Mouse (Mus musculus): ENCODE results near the gene Angptl7. TPM values are rescaled to one million over a fixed set of nuclear protein-coding genes. Genes with fewer than 3 reads are reported as not detected.
A peak's percentile ranks its signal among the peaks of the same experiment; 100 is the strongest.

The Angptl7 gene
- polyA plus RNA-seq, 1 experiment from 2014 or later, result 0.41 TPM

DNA sequence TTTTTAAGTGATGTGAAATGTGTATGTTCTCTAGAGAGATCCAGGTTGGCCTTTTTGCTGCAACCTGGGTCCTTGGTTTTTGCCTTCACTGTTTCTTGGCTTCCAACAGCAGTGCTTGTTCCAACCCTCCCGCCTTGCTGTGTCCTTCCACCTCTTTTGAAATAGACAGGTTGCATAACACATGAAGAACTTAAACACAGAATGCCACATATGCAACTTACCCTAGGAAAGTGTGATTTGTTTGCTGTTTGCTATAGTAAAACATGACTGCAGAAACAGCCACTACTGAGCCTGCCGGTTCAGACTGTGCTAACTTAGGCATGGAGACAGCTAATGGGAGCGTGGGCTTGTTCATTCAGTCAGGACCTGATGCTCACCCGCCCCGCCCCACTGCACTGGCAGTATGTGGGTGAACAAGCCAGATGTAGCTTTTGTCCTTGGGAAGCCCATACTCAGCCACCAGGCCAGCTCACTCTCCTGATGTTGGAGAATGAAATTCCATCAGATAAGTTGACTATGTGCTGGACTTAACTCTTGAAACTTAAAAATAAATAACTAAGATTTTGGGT, 33.7 kb downstream of the Angptl7 start:
- no peak overlapping the region for H3K27ac ChIP-seq (replicated peaks; ENCODE audit: low read depth, low read length)
- no peaks in the 10 kb centered on the region for H3K9me3 ChIP-seq (ENCODE audit: control insufficient read depth, low read length)
- no peaks in the 10 kb centered on the region for H3K4me1 ChIP-seq (ENCODE audit: control insufficient read depth, insufficient read depth, low read length)
- H3K4me3 ChIP-seq (replicated peaks; ENCODE audit: low read depth, low read length), result no peak overlapping the region
- peaks cover 99% of the 10 kb centered on the region for H3K36me3 ChIP-seq (ENCODE audit: control insufficient read depth, insufficient read depth, low read length)
- 96% methylated on average over 5 of the region's 5 CpGs for WGBS
- H3K9ac ChIP-seq (replicated peaks; ENCODE audit: low read length), result no peak overlapping the region
- DNase-seq (no peak), ATAC-seq (ENCODE audit: low FRiP score, low TSS enrichment) (no peak)
- H3K4me2 ChIP-seq (ENCODE audit: low read length), result no peak overlapping the region
- H3K27me3 ChIP-seq (ENCODE audit: control insufficient read depth, insufficient read depth, low read length), result no peaks in the 10 kb centered on the region

DNA sequence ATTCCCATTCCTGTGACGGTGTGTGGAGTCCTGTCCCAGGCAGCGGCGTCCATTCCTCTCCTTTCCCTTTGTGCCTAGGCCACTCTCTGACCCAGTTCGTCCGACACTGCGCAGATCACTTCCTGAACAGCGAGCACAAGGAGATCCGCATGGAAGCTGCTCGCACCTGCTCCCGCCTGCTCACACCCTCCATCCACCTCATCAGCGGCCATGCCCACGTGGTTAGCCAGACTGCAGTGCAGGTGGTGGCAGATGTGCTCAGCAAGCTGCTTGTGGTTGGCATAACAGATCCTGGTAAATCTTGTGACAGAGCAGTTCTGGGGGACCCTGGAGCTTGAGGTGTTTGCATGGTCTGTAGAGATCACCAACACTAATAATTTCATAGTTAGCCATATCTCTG, 35.4 kb downstream of the Angptl7 start:
- no peaks in the 10 kb centered on the region for H3K4me1 ChIP-seq (ENCODE audit: control insufficient read depth, insufficient read depth, low read length)
- DNase-seq (no peak), ATAC-seq (ENCODE audit: low FRiP score, low TSS enrichment) (no peak)
- H3K27ac ChIP-seq (replicated peaks; ENCODE audit: low read depth, low read length), result no peak overlapping the region
- no peak overlapping the region for H3K4me2 ChIP-seq (ENCODE audit: low read length)
- no peak overlapping the region for H3K4me3 ChIP-seq (replicated peaks; ENCODE audit: low read depth, low read length)
- no peaks in the 10 kb centered on the region for H3K9me3 ChIP-seq (ENCODE audit: control insufficient read depth, low read length)
- no peaks in the 10 kb centered on the region for H3K27me3 ChIP-seq (ENCODE audit: control insufficient read depth, insufficient read depth, low read length)
- WGBS, result 96% methylated on average over 12 of the region's 12 CpGs
- peaks cover 97% of the 10 kb centered on the region for H3K36me3 ChIP-seq (ENCODE audit: control insufficient read depth, insufficient read depth, low read length)
- no peak overlapping the region for H3K9ac ChIP-seq (replicated peaks; ENCODE audit: low read length)

DNA sequence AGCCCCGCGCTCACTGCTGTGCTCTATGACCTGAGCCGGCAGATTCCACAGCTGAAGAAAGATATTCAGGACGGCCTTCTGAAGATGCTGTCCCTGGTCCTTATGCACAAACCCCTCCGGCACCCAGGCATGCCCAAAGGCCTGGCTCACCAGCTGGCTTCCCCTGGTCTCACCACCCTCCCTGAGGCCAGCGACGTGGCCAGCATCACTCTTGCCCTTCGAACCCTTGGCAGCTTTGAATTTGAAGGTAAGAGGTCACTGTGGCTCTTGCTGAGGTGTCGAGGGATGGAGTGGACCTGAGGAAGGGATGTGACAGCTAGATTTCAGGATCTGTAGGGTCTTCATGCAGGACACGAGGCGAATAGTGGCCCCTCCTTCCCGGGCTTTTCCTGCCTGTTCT, 36.0 kb downstream of the Angptl7 start:
- Histone ChIP-seq H3K4me1 (ENCODE audit: control insufficient read depth, insufficient read depth, low read length) (no peaks in the 10 kb centered on the region), H3K4me2 (ENCODE audit: low read length) (no peak overlapping the region), H3K4me3 (replicated peaks; ENCODE audit: low read depth, low read length) (no peak overlapping the region), H3K9ac (replicated peaks; ENCODE audit: low read length) (no peak overlapping the region), H3K27ac (replicated peaks; ENCODE audit: low read depth, low read length) (no peak overlapping the region), H3K36me3 (ENCODE audit: control insufficient read depth, insufficient read depth, low read length) (peaks cover 97% of the 10 kb centered on the region), H3K27me3 (ENCODE audit: control insufficient read depth, insufficient read depth, low read length) (no peaks in the 10 kb centered on the region), H3K9me3 (ENCODE audit: control insufficient read depth, low read length) (no peaks in the 10 kb centered on the region)
- WGBS, result 96% methylated on average over 12 of the region's 12 CpGs
- DNase-seq (no peak), ATAC-seq (ENCODE audit: low FRiP score, low TSS enrichment) (no peak)

DNA sequence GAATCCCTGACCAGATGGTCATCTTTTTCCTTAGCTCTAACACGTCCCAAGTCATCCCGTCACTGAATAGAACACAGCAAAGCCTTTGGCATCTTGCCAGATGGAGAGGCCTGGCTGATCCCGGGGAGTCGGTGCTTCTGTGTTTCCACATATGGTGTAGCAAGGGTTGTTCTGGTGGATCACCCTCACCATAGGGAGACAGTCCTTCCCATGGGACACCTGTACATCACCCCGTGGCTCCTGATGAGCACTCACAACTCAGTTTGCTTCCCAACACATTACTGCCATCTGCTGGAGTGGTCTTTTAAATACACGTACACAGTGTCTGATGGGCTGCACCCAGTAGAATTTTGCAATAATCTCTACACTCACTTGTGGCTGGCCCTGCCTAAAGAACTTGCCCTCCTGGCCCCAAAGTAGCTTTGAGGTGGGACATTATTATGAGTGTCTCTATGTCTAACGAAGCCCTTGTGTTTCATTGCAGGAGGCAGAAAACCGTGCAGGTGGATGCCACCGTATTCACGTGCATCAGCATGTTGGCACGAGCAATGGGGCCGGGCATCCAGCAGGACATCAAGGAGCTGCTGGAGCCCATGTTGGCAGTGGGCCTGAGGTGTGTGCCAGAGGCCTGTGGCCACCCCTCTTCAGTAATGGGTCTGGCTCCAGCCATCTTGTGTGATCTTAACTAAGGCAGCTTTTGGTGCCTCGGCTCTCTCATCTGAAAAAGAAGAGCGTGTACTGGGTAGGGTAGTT, 36.9 kb downstream of the Angptl7 start:
- no peak overlapping the region for H3K27ac ChIP-seq (replicated peaks; ENCODE audit: low read depth, low read length)
- ATAC-seq (ENCODE audit: low FRiP score, low TSS enrichment), result no peak; the same call in 1 of the 2 replicates
- H3K9ac ChIP-seq (replicated peaks; ENCODE audit: low read length), result no peak overlapping the region
- WGBS, result 71% methylated on average over 14 of the region's 14 CpGs
- H3K4me2 ChIP-seq (ENCODE audit: low read length), result no peak overlapping the region
- DNase-seq, result peak; percentile 70
- peaks cover 97% of the 10 kb centered on the region for H3K36me3 ChIP-seq (ENCODE audit: control insufficient read depth, insufficient read depth, low read length)
- H3K9me3 ChIP-seq (ENCODE audit: control insufficient read depth, low read length), result no peaks in the 10 kb centered on the region
- no peaks in the 10 kb centered on the region for H3K27me3 ChIP-seq (ENCODE audit: control insufficient read depth, insufficient read depth, low read length)
- no peaks in the 10 kb centered on the region for H3K4me1 ChIP-seq (ENCODE audit: control insufficient read depth, insufficient read depth, low read length)
- no peak overlapping the region for H3K4me3 ChIP-seq (replicated peaks; ENCODE audit: low read depth, low read length)

DNA sequence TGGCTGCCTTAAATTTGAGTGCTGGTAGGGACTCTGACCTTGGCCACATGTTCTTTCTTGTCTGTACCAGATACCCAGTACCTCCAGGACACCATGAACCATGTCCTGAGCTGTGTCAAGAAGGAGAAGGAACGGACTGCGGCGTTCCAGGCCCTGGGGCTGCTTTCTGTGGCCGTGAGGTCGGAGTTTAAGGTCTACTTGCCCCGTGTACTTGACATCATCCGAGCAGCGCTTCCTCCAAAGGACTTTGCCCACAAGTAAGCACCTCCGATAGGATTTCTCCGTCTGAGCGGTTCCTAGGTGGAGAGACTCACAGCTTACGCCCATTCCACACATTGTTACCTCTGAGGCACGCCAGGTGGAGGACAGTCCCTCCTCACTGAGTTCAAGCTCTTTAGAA, 37.5 kb downstream of the Angptl7 start:
- WGBS, result 95% methylated on average over 13 of the region's 13 CpGs
- Histone ChIP-seq H3K4me2 (ENCODE audit: low read length) (no peak overlapping the region), H3K9me3 (ENCODE audit: control insufficient read depth, low read length) (no peaks in the 10 kb centered on the region), H3K27ac (replicated peaks; ENCODE audit: low read depth, low read length) (no peak overlapping the region), H3K27me3 (ENCODE audit: control insufficient read depth, insufficient read depth, low read length) (no peaks in the 10 kb centered on the region), H3K36me3 (ENCODE audit: control insufficient read depth, insufficient read depth, low read length) (peaks cover 97% of the 10 kb centered on the region), H3K9ac (replicated peaks; ENCODE audit: low read length) (no peak overlapping the region), H3K4me3 (replicated peaks; ENCODE audit: low read depth, low read length) (no peak overlapping the region), H3K4me1 (ENCODE audit: control insufficient read depth, insufficient read depth, low read length) (no peaks in the 10 kb centered on the region)
- no peak for DNase-seq
- ATAC-seq (ENCODE audit: low FRiP score, low TSS enrichment), result no peak

DNA sequence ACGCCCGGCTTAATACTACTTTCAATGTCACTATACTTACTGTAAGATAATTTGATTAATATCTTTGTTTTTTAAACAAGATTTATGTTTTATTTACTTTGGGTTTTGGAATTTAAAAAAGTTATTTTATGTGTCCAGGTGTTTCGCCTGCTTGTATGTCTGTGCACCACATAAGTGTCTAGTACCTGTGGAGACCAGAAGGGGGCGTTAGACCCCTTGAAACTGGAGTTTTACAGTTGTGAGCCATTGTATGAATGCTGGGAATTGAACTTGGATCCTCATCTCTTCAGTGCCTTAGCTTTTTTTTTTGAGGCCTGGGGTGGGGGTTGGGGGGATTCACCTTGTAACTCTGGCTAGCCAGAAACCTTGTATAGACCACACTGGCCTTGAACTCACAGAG, 38.5 kb downstream of the Angptl7 start:
- Histone ChIP-seq H3K27ac (replicated peaks; ENCODE audit: low read depth, low read length) (no peak overlapping the region), H3K27me3 (ENCODE audit: control insufficient read depth, insufficient read depth, low read length) (no peaks in the 10 kb centered on the region), H3K4me2 (ENCODE audit: low read length) (no peak overlapping the region), H3K9ac (replicated peaks; ENCODE audit: low read length) (no peak overlapping the region), H3K9me3 (ENCODE audit: control insufficient read depth, low read length) (no peaks in the 10 kb centered on the region), H3K4me3 (replicated peaks; ENCODE audit: low read depth, low read length) (no peak overlapping the region), H3K4me1 (ENCODE audit: control insufficient read depth, insufficient read depth, low read length) (no peaks in the 10 kb centered on the region), H3K36me3 (ENCODE audit: control insufficient read depth, insufficient read depth, low read length) (peaks cover 97% of the 10 kb centered on the region)
- DNase-seq (no peak), ATAC-seq (ENCODE audit: low FRiP score, low TSS enrichment) (no peak)
- WGBS, result 85% methylated on average over 4 of the region's 4 CpGs

DNA sequence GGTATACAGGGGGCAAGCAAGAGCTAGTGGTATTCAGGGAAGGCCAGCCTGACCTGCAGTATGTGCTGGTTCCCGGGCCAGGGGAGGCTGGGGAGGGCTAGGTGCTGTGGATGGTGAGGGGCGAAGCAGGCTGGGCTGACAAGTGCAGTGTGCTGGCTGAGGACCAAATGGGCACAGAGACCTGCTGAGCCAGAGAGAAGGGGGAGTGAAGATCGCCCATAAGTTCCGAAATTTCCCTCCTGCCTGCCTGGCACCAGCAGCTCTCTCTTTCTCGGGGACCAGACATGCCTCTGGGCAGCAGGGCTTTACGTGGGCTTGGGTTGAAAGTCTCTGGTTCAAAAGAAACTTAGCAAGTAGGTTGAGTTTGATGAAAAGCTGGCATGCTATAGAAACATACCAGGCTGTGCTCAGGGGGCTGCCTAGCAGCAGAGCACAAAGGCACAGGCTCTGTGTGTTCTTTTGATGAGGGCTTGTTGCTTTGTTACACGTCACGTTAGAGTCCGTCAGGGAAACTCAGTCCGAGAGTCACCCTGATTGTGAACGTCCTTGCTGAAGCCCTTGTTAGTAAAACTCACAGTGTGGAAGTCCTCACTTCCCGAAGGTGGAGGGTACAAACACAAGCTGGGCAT, 39.5 kb downstream of the Angptl7 start:
- ATAC-seq (ENCODE audit: low FRiP score, low TSS enrichment) (no peak), DNase-seq (peak; percentile 48)

DNA sequence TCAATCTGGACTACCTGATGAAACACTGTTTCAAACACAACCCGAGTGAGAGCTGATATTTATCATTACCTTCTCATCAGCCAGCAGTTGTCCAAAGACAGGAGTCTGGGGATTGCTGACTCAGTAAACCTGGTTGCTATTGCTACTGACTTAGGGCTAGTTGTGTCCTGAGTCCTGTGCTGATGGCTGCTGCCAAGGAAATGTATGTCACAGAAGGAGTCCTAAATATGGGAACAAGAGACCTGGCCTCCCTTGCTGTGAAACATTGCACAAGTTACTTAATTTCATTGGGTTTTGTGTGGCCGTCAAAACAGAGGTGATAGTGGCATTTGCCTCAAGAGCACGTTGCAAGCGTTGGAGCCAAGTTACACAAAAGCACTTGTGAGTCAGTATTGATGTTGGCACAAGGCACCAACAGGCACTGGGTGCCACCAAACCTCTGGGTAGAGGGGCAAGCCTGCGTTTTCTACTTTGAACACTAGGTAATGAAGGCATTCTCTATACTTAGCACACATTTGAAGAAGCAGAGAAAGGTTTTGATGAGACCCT, 44.7 kb downstream of the Angptl7 start:
- no peak for DNase-seq
- Histone ChIP-seq H3K9me3 (ENCODE audit: control insufficient read depth, low read length) (no peaks in the 10 kb centered on the region), H3K4me1 (ENCODE audit: control insufficient read depth, insufficient read depth, low read length) (no peaks in the 10 kb centered on the region), H3K36me3 (ENCODE audit: control insufficient read depth, insufficient read depth, low read length) (peaks cover 85% of the 10 kb centered on the region), H3K27me3 (ENCODE audit: control insufficient read depth, insufficient read depth, low read length) (no peaks in the 10 kb centered on the region), H3K27ac (replicated peaks; ENCODE audit: low read depth, low read length) (no peak overlapping the region), H3K4me3 (replicated peaks; ENCODE audit: low read depth, low read length) (no peak overlapping the region), H3K4me2 (ENCODE audit: low read length) (no peak overlapping the region), H3K9ac (replicated peaks; ENCODE audit: low read length) (no peak overlapping the region)
- no peak for ATAC-seq (ENCODE audit: low FRiP score, low TSS enrichment)
- 96% methylated on average over 5 of the region's 5 CpGs for WGBS

More for the DNA sequence above, 39.5 kb downstream of the Angptl7 start:
- 43% methylated on average over 12 of the region's 12 CpGs for WGBS
- H3K4me2 ChIP-seq (ENCODE audit: low read length), result no peak overlapping the region
- H3K4me3 ChIP-seq (replicated peaks; ENCODE audit: low read depth, low read length), result no peak overlapping the region
- peaks cover 97% of the 10 kb centered on the region for H3K36me3 ChIP-seq (ENCODE audit: control insufficient read depth, insufficient read depth, low read length)
- 0 out of 2 replicates have a peak overlapping the region, but pooled peaks have one; percentile 37 for H3K27ac ChIP-seq (replicated peaks; ENCODE audit: low read depth, low read length)
- H3K27me3 ChIP-seq (ENCODE audit: control insufficient read depth, insufficient read depth, low read length), result no peaks in the 10 kb centered on the region
- H3K4me1 ChIP-seq (ENCODE audit: control insufficient read depth, insufficient read depth, low read length), result no peaks in the 10 kb centered on the region
- no peaks in the 10 kb centered on the region for H3K9me3 ChIP-seq (ENCODE audit: control insufficient read depth, low read length)
- H3K9ac ChIP-seq (replicated peaks; ENCODE audit: low read length), result no peak overlapping the region
